Mouse (Mus musculus): ENCODE measurements around the gene St6galnac4. TPM values are rescaled to one million over a fixed set of nuclear protein-coding genes. Genes with fewer than 3 reads are reported as not detected.
A peak's percentile ranks its signal among the peaks of the same experiment; 100 is the strongest.

The St6galnac4 gene
- polyA plus RNA-seq, 1 experiment from 2014 or later = 14.1 TPM

- no peak overlapping the region for H3K27ac ChIP-seq
- ATAC-seq (ENCODE audit: low read depth) = no peak
- no peak overlapping the region for H3K4me3 ChIP-seq (replicated peaks)
- H3K4me1 ChIP-seq (replicated peaks) = peaks cover 7% of the 10 kb centered on the region
- no peaks in the 10 kb centered on the region for H3K36me3 ChIP-seq
- H3K9me3 ChIP-seq (replicated peaks) = no peaks in the 10 kb centered on the region
- H3K9ac ChIP-seq = no peak overlapping the region
- no peak for DNase-seq
- WGBS (ENCODE audit: insufficient replicate concordance) = 77% methylated on average over 10 of the region's 10 CpGs
- no peak overlapping the region for H3K4me2 ChIP-seq
- H3K27me3 ChIP-seq = no peaks in the 10 kb centered on the region
Observed at GRCm38 (mm10) chr2:32631046-32631445, 44.2 kb downstream of the St6galnac4 start.

GRCm38 (mm10) chr2:32631737-32632394 lies 45.0 kb downstream of the St6galnac4 start:
- DNase-seq (peak; percentile 70), ATAC-seq (ENCODE audit: low read depth) (peak; percentile 48; the same call in 1 of the 2 replicates)
- Histone ChIP-seq H3K9ac (no peak overlapping the region), H3K9me3 (replicated peaks) (no peaks in the 10 kb centered on the region), H3K4me3 (replicated peaks) (no peak overlapping the region), H3K36me3 (no peaks in the 10 kb centered on the region), H3K27ac (peak overlapping the region; percentile 35; the same call in 1 of the 2 replicates), H3K27me3 (no peaks in the 10 kb centered on the region), H3K4me1 (replicated peaks) (peaks cover 8% of the 10 kb centered on the region; the same call in 1 of the 2 replicates), H3K4me2 (no peak overlapping the region)
- 44% methylated on average over 7 of the region's 7 CpGs for WGBS (ENCODE audit: insufficient replicate concordance)

GRCm38 (mm10) chr2:32633660-32634059 lies 46.8 kb downstream of the St6galnac4 start:
- H3K27ac ChIP-seq = no peak overlapping the region
- 73% methylated on average over 5 of the region's 5 CpGs for WGBS (ENCODE audit: insufficient replicate concordance)

GRCm38 (mm10) chr2:32634277-32635105 lies 47.6 kb downstream of the St6galnac4 start:
- Histone ChIP-seq H3K27ac (no peak overlapping the region), H3K4me1 (replicated peaks) (peaks cover 18% of the 10 kb centered on the region), H3K4me2 (no peak overlapping the region), H3K27me3 (no peaks in the 10 kb centered on the region), H3K9me3 (replicated peaks) (no peaks in the 10 kb centered on the region), H3K9ac (no peak overlapping the region), H3K4me3 (replicated peaks) (no peak overlapping the region), H3K36me3 (no peaks in the 10 kb centered on the region)
- DNase-seq (no peak), ATAC-seq (ENCODE audit: low read depth) (no peak)
- 75% methylated on average over 10 of the region's 10 CpGs for WGBS (ENCODE audit: insufficient replicate concordance)

More at GRCm38 (mm10) chr2:32633660-32634059, 46.8 kb downstream of the St6galnac4 start:
- H3K9ac ChIP-seq = no peak overlapping the region
- H3K4me1 ChIP-seq (replicated peaks) = peaks cover 18% of the 10 kb centered on the region
- H3K4me2 ChIP-seq = no peak overlapping the region
- ATAC-seq (ENCODE audit: low read depth) (no peak), DNase-seq (no peak)
- H3K4me3 ChIP-seq (replicated peaks) = no peak overlapping the region
- H3K36me3 ChIP-seq = no peaks in the 10 kb centered on the region
- no peaks in the 10 kb centered on the region for H3K27me3 ChIP-seq
- H3K9me3 ChIP-seq (replicated peaks) = no peaks in the 10 kb centered on the region

- peaks cover 24% of the 10 kb centered on the region for H3K4me1 ChIP-seq (replicated peaks)
- no peaks in the 10 kb centered on the region for H3K36me3 ChIP-seq
- no peaks in the 10 kb centered on the region for H3K27me3 ChIP-seq
- peak overlapping the region; percentile 49; the same call in 1 of the 2 replicates for H3K27ac ChIP-seq
- DNase-seq = no peak
- no peaks in the 10 kb centered on the region for H3K9me3 ChIP-seq (replicated peaks)
- 79% methylated on average over 7 of the region's 7 CpGs for WGBS (ENCODE audit: insufficient replicate concordance)
- no peak for ATAC-seq (ENCODE audit: low read depth)
- H3K4me2 ChIP-seq = no peak overlapping the region
- H3K9ac ChIP-seq = no peak overlapping the region
- no peak overlapping the region for H3K4me3 ChIP-seq (replicated peaks)
Observed at GRCm38 (mm10) chr2:32636617-32637016, 49.7 kb downstream of the St6galnac4 start.

GRCm38 (mm10) chr2:32637778-32638281 lies 50.9 kb downstream of the St6galnac4 start:
- 28% methylated on average over 11 of the region's 11 CpGs for WGBS (ENCODE audit: insufficient replicate concordance)
- Histone ChIP-seq H3K9ac (no peak overlapping the region), H3K36me3 (no peaks in the 10 kb centered on the region), H3K27ac (peak overlapping the region; percentile 47), H3K4me2 (no peak overlapping the region), H3K27me3 (no peaks in the 10 kb centered on the region), H3K9me3 (replicated peaks) (no peaks in the 10 kb centered on the region), H3K4me3 (replicated peaks) (no peak overlapping the region), H3K4me1 (replicated peaks) (peaks cover 24% of the 10 kb centered on the region)
- ATAC-seq (ENCODE audit: low read depth) = peak; percentile 71
- DNase-seq = no peak

GRCm38 (mm10) chr2:32639632-32640031 lies 52.7 kb downstream of the St6galnac4 start:
- no peak for DNase-seq
- Histone ChIP-seq H3K9ac (no peak overlapping the region), H3K27me3 (no peaks in the 10 kb centered on the region), H3K36me3 (no peaks in the 10 kb centered on the region), H3K4me3 (replicated peaks) (no peak overlapping the region), H3K9me3 (replicated peaks) (no peaks in the 10 kb centered on the region), H3K4me1 (replicated peaks) (peaks cover 37% of the 10 kb centered on the region), H3K27ac (no peak overlapping the region), H3K4me2 (no peak overlapping the region)
- 16% methylated on average over 1 of the region's 1 CpGs for WGBS (ENCODE audit: insufficient replicate concordance)
- no peak for ATAC-seq (ENCODE audit: low read depth)

GRCm38 (mm10) chr2:32640550-32641051 lies 53.7 kb downstream of the St6galnac4 start:
- peaks cover 47% of the 10 kb centered on the region for H3K4me1 ChIP-seq (replicated peaks)
- H3K9me3 ChIP-seq (replicated peaks) = no peaks in the 10 kb centered on the region
- ATAC-seq (ENCODE audit: low read depth) (no peak), DNase-seq (no peak)
- 0 out of 2 replicates have a peak overlapping the region, but pooled peaks have one; percentile 4 for H3K9ac ChIP-seq
- 50% methylated on average over 6 of the region's 6 CpGs for WGBS (ENCODE audit: insufficient replicate concordance)
- no peak overlapping the region for H3K4me3 ChIP-seq (replicated peaks)
- H3K36me3 ChIP-seq = no peaks in the 10 kb centered on the region
- H3K27ac ChIP-seq = 0 out of 2 replicates have a peak overlapping the region, but pooled peaks have one; percentile 32
- H3K27me3 ChIP-seq = no peaks in the 10 kb centered on the region
- no peak overlapping the region for H3K4me2 ChIP-seq

GRCm38 (mm10) chr2:32641810-32642209 lies 54.9 kb downstream of the St6galnac4 start:
- Histone ChIP-seq H3K9me3 (replicated peaks) (no peaks in the 10 kb centered on the region), H3K4me1 (replicated peaks) (peaks cover 56% of the 10 kb centered on the region), H3K27me3 (no peaks in the 10 kb centered on the region), H3K4me3 (replicated peaks) (no peak overlapping the region), H3K9ac (no peak overlapping the region), H3K4me2 (no peak overlapping the region), H3K27ac (no peak overlapping the region), H3K36me3 (no peaks in the 10 kb centered on the region)
- DNase-seq (no peak), ATAC-seq (ENCODE audit: low read depth) (no peak)
- 70% methylated on average over 5 of the region's 5 CpGs for WGBS (ENCODE audit: insufficient replicate concordance)

- H3K4me1 ChIP-seq (replicated peaks) = peaks cover 56% of the 10 kb centered on the region
- no peaks in the 10 kb centered on the region for H3K27me3 ChIP-seq
- no peak overlapping the region for H3K4me3 ChIP-seq (replicated peaks)
- H3K27ac ChIP-seq = no peak overlapping the region
- H3K9ac ChIP-seq = no peak overlapping the region
- no peak for DNase-seq
- no peak for ATAC-seq (ENCODE audit: low read depth)
- no peaks in the 10 kb centered on the region for H3K9me3 ChIP-seq (replicated peaks)
- H3K4me2 ChIP-seq = no peak overlapping the region
- WGBS (ENCODE audit: insufficient replicate concordance) = 72% methylated on average over 7 of the region's 7 CpGs
- no peaks in the 10 kb centered on the region for H3K36me3 ChIP-seq
Observed at GRCm38 (mm10) chr2:32642813-32643212, 55.9 kb downstream of the St6galnac4 start.

- Histone ChIP-seq H3K36me3 (no peaks in the 10 kb centered on the region), H3K9ac (peak overlapping the region; percentile 18; the same call in 1 of the 2 replicates), H3K4me3 (replicated peaks) (no peak overlapping the region), H3K9me3 (replicated peaks) (no peaks in the 10 kb centered on the region), H3K4me1 (replicated peaks) (peaks cover 62% of the 10 kb centered on the region), H3K4me2 (no peak overlapping the region), H3K27me3 (no peaks in the 10 kb centered on the region), H3K27ac (peak overlapping the region; percentile 81)
- DNase-seq (no peak), ATAC-seq (ENCODE audit: low read depth) (no peak)
- 36% methylated on average over 9 of the region's 9 CpGs for WGBS (ENCODE audit: insufficient replicate concordance)
Observed at GRCm38 (mm10) chr2:32644083-32644482, 57.2 kb downstream of the St6galnac4 start.
